Mouse (Mus musculus): ENCODE data around the gene Ppil3.

Ppil3 gene

GRCm38 (mm10) chr1:58445143-58445722, at the start of gene Ppil3, which contains the start of gene Nif3l1:
Gene Ppil3 (minus strand): TSS chr1:58445486.
Gene Nif3l1 (plus strand): TSS chr1:58445151.
- peak; percentile 77 for DNase-seq

- no peak for DNase-seq
Observed at GRCm38 (mm10) chr1:58482647-58483046, 37.4 kb upstream of the Ppil3 start.

- no peak for DNase-seq
Observed at GRCm38 (mm10) chr1:58475662-58476061, 30.4 kb upstream of the Ppil3 start.

- DNase-seq: peak; percentile 47
Observed at GRCm38 (mm10) chr1:58465561-58465960, 20.3 kb upstream of the Ppil3 start.

GRCm38 (mm10) chr1:58465042-58465441, 19.8 kb upstream of the Ppil3 start:
- DNase-seq: peak; percentile 65

GRCm38 (mm10) chr1:58463935-58464334, 18.6 kb upstream of the Ppil3 start:
- no peak for DNase-seq

- DNase-seq: no peak
Observed at GRCm38 (mm10) chr1:58460566-58460965, 15.3 kb upstream of the Ppil3 start.

- DNase-seq: no peak
Observed at GRCm38 (mm10) chr1:58458867-58459266, 13.6 kb upstream of the Ppil3 start.

GRCm38 (mm10) chr1:58458175-58458574, 12.9 kb upstream of the Ppil3 start:
- no peak for DNase-seq

GRCm38 (mm10) chr1:58454316-58454715, 9.0 kb upstream of the Ppil3 start:
- no peak for DNase-seq

- no peak for DNase-seq
Observed at GRCm38 (mm10) chr1:58448396-58448795, 3.1 kb upstream of the Ppil3 start.

- DNase-seq: no peak
Observed at GRCm38 (mm10) chr1:58447766-58448165, 2.5 kb upstream of the Ppil3 start.

GRCm38 (mm10) chr1:58445861-58446260, 575 bp upstream of the Ppil3 start:
- no peak for DNase-seq

GRCm38 (mm10) chr1:58444691-58445090, 595 bp downstream of the Ppil3 start:
- no peak for DNase-seq

- no peak for DNase-seq
Observed at GRCm38 (mm10) chr1:58424551-58424950, 20.7 kb downstream of the Ppil3 start.

GRCm38 (mm10) chr1:58423371-58424248, 21.7 kb downstream of the Ppil3 start, which contains the start of gene Clk1:
Gene Clk1 (minus strand): TSS chr1:58424066.
- DNase-seq: peak; percentile 98

GRCm38 (mm10) chr1:58422879-58423278, 22.4 kb downstream of the Ppil3 start:
- DNase-seq: peak; percentile 59

GRCm38 (mm10) chr1:58420961-58421360, 24.3 kb downstream of the Ppil3 start:
- DNase-seq: peak; percentile 74

GRCm38 (mm10) chr1:58420032-58420431, 25.3 kb downstream of the Ppil3 start:
- DNase-seq: no peak

- DNase-seq: no peak
Observed at GRCm38 (mm10) chr1:58416048-58416447, 29.2 kb downstream of the Ppil3 start.

- no peak for DNase-seq
Observed at GRCm38 (mm10) chr1:58415442-58415841, 29.8 kb downstream of the Ppil3 start.

GRCm38 (mm10) chr1:58410776-58411175, 34.5 kb downstream of the Ppil3 start:
- no peak for DNase-seq

GRCm38 (mm10) chr1:58410198-58410588, 35.1 kb downstream of the Ppil3 start:
- no peak for DNase-seq

- no peak for DNase-seq
Observed at GRCm38 (mm10) chr1:58409553-58410197, 35.6 kb downstream of the Ppil3 start.

All from cerebellum, adult 9-10 months (tissue).